Mouse (Mus musculus) liver, embryonic 18 days (tissue): ENCODE results near the gene Sec24c. TPM values are rescaled to one million over a fixed set of nuclear protein-coding genes. Genes with fewer than 3 reads are reported as not detected.

ENCODE experiments used
- polyA plus RNA-seq: library from polyadenylated mRNA; depleted of rRNA; stranded (reverse); fragments of >200 nt; gene quantifications from 2 replicates; pipeline ENCODE4 v1.2.3, GENCODE M21; 2012; rRNA removed

Gene Sec24c
- polyA plus RNA-seq = 42.4 and 54.6 TPM in 2 replicates

GRCm38 (mm10) chr14:20674064-20674833 is at the start of gene Sec24c:
Gene Sec24c (plus strand): TSS chr14:20674308.

GRCm38 (mm10) chr14:20640644-20641437 is 33.3 kb upstream of the Sec24c start, which contains the start of gene Usp54:
Gene Usp54 (minus strand): TSS chr14:20641063.

GRCm38 (mm10) chr14:20656361-20656760 is 17.7 kb upstream of the Sec24c start, which contains the start of gene Myoz1:
Gene Myoz1 (minus strand): TSS chr14:20656540.

GRCm38 (mm10) chr14:20668154-20668810 is 5.8 kb upstream of the Sec24c start, which contains the start of gene Synpo2l:
Gene Synpo2l (minus strand): TSS chr14:20668354.

GRCm38 (mm10) chr14:20694884-20695760 is 21.0 kb downstream of the Sec24c start, which contains the start of gene Fut11:
Gene Fut11 (plus strand): TSS chr14:20694968.

GRCm38 (mm10) chr14:20702741-20703381 is 28.8 kb downstream of the Sec24c start, which contains the start of gene Chchd1:
Gene Chchd1 (plus strand): TSS chr14:20703006.

GRCm38 (mm10) chr14:20707201-20708190 is 33.4 kb downstream of the Sec24c start, which contains the start of gene Zswim8:
Gene Zswim8 (plus strand): TSS chr14:20707552.

GRCm38 (mm10) chr14:20733952-20734774 is 60.1 kb downstream of the Sec24c start, which contains the start of gene Ndst2:
Gene Ndst2 (minus strand): TSS chr14:20734562.

Other genes with a start within 250 kb of the Sec24c start
- gene Cfap70, start 222.1 kb upstream of the Sec24c start, polyA plus RNA-seq = 0.06 and 0.20 TPM in 2 replicates
- 33.8 and 35.0 TPM in 2 replicates for gene Anxa7, start 194.2 kb upstream of the Sec24c start, polyA plus RNA-seq
- gene Mss51, start 177.4 kb upstream of the Sec24c start, polyA plus RNA-seq = 0.97 and 1.1 TPM in 2 replicates
- 18.8 and 21.0 TPM in 2 replicates for gene Ppp3cb, start 127.7 kb upstream of the Sec24c start, polyA plus RNA-seq
- gene Usp54, start 33.2 kb upstream of the Sec24c start, polyA plus RNA-seq = 1.1 and 1.3 TPM in 2 replicates
- gene Myoz1, start 17.8 kb upstream of the Sec24c start, polyA plus RNA-seq = 0.10 and 0.30 TPM in 2 replicates
- gene Synpo2l, start 6.0 kb upstream of the Sec24c start, polyA plus RNA-seq = 0.06 and 0.07 TPM in 2 replicates
- 3.6 and 4.0 TPM in 2 replicates for gene Fut11, start 20.7 kb downstream of the Sec24c start, polyA plus RNA-seq
- gene Chchd1, start 28.7 kb downstream of the Sec24c start, polyA plus RNA-seq = 51.1 and 53.3 TPM in 2 replicates
- 22.2 and 24.9 TPM in 2 replicates for gene Zswim8, start 33.2 kb downstream of the Sec24c start, polyA plus RNA-seq
- 17.3 and 20.4 TPM in 2 replicates for gene Ndst2, start 60.3 kb downstream of the Sec24c start, polyA plus RNA-seq
- gene Camk2g, start 119.8 kb downstream of the Sec24c start, polyA plus RNA-seq = 5.0 and 7.0 TPM in 2 replicates
- gene Plau, start 162.4 kb downstream of the Sec24c start, polyA plus RNA-seq = 2.1 and 2.5 TPM in 2 replicates